Mouse (Mus musculus) fat pad, adult 2 months (tissue): ENCODE results near the gene Smg5.
"Not testable (repeated sequence)": the region's sequence is repeated elsewhere in the genome, so short reads cannot be mapped to it uniquely, and the experiment has no call there.

Experiments
- DNase-seq: peaks from one replicate; pipeline ENCODE4 v3.0.0-alpha.2; 2011; ENCODE audit warnings: low read depth, low spot score; ENCODE audit errors: extremely low read depth

The Smg5 gene

DNA sequence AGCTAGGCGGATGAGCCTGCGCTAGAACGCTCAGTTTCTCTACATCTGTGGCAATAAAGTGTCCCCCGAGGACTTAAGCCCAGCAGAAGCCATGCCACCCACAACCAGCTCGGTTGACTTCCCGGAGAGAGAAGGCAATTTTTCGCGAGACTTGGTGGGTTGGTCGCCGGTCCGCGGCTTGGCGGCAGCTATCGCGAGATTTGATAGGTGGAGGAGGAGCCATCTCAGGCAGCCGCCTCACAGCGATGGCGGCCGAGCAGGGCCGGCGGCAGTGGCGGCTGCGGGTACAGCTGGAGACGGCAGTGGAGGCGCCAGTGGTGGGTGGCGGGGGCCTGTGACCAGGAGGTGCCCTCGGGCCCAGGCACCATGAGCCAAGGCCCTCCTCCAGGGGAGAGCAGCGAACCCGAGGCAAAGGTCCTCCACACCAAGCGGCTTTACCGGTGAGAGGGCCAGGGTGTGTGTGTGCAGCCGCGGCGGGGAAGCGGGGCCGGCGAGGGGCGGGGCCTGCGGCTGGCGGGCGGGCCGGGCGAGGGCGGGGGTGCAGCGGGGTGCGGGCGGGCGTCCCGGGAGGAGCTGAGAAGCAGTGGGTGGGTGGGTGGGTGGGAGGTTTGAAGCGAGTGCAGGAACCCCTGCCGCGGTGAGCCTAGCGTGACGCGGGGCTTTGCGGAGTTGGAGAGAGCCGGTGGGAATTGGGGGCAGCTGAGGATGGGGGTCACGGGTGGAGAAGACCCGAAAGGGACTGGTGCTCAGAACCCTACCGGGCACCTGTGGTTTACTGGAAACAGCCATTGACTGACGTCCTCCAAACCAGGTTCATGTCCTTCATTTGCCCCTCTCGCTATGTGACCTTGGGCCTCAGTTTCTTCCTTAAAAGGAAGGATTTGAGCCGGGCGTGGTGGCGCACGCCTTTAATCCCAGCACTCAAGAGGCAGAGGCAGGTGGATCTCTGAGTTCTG is at the start of gene Smg5, which contains the start of gene Tmem79:
Smg5 (plus strand) TSS at position 203 of the 956 bp plus-strand sequence.
Tmem79 (minus strand) TSS at position 91 of the 956 bp plus-strand sequence.
- DNase-seq = no peak

DNA sequence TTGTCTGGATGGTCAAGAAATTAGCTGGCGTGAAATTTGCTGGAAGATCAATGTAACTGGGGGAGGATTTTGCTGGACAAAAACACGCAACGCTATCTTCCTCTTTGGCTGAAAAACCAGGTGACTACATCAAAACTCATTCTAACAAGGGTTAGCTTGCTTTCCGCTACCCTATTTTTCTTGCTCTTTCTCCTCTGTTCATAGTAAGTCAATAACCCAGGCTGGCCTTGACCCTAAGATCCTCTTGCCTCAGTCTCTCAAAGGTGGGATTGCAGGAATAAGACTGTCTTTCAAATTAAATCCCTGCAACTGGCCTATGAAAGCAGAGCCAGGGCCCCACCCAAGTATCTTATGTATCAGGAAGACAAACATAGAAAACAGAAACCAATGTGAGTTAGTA is 49.0 kb upstream of the Smg5 start, which contains the start of gene Gm38392:
Gm38392 (minus strand) TSS at position 101 of the 400 bp plus-strand sequence.
- no peak for DNase-seq

DNA sequence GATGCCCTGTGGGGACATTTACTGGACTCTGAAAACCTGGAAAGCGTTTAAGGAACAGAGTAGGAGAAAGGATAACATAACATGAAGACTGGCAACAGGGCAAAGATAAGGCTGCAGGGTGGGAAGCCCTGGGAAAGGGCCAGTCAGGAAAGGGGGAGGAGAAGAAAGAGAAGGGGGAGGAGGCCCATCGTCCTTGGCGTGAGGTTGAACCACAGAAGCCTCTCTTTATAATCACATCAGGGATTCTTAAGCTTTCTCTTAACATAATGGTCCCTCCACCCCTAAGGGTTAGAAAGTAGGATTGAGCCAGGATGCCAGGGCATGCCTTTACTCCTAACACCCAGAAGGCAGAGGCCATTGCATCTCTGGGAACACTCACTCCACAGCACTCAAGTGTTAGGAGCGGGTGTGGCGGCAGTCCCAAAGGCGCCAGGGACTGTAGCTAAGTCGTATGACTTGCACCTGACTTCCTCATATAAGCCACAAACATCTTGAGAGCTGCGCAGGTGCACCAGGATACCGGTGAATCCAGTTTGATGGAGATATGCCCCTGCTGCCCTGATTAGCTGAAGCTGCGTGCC is 47.8 kb upstream of the Smg5 start:
- DNase-seq = not testable (repeated sequence)

DNA sequence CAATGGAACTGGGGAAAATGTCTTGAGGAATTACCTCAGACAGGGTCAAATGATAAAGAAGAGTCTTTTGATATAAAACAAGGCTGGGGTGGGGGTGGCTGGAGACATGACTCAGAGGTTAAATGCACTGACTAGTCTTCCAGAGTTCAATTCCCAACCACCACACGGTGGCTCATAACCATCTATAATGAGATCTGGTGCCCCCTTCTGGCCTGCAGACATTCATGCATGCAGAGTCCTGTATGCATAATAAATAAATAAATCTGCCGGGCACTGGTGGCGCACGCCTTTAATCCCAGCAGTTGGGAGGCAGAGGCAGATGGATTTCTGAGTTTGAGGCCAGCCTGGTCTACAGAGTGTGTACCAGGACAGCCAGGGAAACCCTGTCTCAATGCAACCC is 44.1 kb upstream of the Smg5 start:
- no peak for DNase-seq

DNA sequence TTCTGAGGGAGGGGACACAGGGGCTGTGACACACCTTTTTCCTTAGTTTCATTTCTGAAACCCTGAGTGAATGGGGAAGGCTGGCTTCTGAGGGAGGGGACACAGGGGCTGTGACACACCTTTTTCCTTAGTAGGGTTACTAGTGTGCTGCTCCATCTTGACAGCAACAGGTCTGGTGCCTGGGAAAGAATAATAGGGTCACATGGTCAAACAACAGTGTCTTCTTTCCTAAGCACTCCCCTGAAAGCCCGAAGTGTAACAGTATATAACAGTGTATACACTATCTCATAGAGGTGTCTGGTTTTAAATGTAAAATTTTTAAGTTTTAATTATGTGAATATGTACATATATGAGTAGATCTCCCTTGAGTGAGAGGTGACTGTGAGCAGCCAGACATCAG is 40.8 kb upstream of the Smg5 start:
- DNase-seq = not testable (repeated sequence)

DNA sequence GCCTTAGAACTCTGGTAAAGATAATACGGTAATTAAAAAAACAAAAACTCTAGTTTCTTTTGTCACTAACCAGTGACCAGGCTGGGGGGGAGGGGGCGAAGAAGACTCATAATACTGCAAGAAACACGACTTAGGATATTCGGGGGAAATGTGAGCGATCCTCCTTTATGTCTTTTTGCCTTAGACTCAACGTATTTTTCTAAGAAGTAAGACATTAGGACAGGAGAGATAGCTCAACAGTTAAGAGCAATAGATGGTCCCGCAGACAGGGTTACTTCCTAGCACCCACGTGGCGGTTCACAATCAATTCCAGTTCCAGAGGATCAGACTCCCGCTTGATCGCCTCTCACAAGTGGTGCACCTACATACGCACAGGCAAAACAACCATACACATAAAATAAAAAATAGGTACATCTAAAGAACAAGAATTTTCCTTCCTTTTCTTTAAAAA is 39.9 kb upstream of the Smg5 start:
- DNase-seq = no peak

DNA sequence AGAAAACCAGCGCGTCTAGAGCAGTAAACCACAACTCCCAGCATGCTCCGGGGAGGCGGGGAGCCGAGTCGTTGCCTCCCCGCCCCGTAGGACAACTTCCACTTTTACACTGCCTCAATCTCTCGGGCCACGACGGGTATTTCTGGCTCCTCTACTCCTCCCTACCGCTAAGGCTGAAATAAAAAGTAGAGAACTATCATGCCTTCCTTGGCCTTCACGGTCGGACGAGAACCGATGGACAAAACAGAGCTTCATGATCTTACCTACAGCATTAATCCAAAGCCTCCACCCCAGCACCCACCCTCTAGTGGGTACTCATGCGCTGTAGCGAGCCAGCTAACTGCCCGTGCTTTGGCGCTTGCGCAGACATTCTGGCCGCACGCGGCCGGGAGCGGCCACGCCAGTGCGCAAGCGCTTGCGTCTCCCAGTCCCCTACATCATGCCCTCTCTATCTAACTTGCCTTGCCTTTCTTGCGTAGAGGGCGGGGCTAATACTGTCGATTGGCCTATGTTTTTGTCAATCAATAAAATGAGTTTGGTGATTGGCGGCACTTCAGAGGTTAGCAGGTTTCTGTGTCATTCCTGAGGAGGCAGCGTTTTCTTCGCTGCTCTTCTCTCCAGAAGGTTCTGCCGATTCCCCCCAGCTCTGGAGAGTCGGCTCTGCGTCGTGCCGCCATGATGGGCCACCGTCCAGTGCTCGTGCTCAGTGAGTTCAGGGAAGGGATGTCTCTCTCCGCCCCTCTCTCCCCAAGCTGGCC is 39.3 kb upstream of the Smg5 start, which contains the start of the genes Tsacc and Cct3:
Tsacc (minus strand) TSS at position 439 of the 758 bp plus-strand sequence.
Cct3 (plus strand) TSS at position 556 of the 758 bp plus-strand sequence.
- DNase-seq = peak; percentile 97

DNA sequence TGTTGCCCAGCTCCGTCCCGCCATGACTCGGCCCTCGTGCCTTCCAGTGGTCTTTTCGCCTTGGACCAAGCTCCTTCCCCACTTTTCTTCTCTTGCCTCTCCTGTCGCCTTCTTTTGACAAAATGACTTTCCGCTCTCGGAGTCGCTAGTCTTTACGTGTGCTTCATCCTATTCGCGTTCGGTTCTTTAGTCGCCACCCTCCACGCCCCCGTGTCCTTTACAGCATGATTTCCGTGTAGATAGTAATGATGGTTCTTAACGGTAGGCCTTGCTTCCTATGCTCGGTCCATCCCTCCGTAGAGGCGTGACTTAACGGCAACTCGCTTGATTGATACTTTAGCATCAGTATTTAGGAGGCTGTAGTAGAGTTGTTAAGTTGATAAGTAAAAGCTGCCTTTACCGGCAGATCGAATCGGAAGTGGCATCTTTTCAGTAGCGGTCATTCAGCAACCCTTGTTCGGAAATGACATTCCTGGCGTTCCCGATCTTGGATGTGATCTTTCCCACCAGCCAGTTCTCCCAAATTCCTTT is 38.7 kb upstream of the Smg5 start:
- DNase-seq = no peak

DNA sequence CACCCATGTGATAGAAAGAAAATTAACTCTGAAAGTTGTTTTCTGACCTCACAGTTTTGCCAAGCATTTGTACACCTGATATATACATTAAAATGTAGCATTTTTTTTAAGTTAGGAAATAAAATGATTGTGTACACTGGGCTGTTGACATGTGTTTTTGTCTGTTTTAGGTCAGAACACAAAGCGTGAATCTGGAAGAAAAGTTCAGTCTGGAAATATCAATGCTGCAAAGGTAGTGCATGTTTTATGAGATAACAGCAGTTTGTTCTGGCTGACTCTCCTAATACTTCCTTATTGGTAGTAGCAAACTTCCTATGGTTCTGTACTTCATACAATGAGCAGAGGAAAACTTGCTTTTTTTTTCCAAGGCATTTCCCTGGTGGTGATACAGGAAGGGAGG is 36.9 kb upstream of the Smg5 start:
- no peak for DNase-seq

DNA sequence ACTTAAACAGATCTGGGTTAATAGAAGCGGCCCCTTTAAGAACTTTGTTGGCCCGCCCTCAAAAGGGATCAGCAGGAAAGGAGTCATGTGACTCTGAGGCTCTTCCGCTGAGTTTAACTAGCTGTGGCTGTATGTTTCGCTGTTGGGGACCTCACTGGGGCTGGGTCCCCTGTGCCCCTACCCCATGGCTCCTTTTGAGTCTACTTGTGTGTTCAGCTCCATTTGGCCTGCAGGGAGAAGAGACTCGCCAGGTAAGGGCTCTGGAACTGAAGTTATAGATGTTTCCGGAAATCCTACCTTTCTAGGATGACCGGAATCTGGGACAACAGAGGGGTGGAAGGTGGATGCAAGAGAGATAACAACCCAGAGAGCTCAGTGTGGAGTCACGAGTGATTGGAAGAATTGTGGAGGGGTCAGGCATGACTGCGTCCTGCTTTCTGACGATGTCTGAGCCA is 11.1 kb upstream of the Smg5 start, which contains the start of gene Glmp:
Glmp (plus strand) TSS at position 73 of the 455 bp plus-strand sequence.
- no peak for DNase-seq

DNA sequence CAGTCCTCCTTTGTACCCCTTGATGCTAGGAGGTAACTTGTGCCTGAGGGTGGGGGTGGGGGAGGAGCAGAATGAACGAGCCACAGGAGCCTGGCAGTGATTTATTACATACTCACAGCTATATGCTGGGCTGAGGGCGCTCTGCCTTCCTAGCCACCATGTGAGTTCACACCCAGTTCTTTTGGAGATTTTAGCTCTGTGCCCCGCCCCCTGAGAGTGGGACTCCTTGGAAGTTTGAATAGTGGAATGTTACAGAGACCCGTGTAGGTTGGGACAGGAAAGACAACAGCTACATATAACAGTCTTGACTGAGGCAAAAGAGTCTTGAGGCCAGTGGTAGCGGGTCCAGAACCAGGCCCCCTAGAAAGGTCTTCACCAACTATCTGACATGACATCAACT is 7.1 kb upstream of the Smg5 start:
- no peak for DNase-seq

DNA sequence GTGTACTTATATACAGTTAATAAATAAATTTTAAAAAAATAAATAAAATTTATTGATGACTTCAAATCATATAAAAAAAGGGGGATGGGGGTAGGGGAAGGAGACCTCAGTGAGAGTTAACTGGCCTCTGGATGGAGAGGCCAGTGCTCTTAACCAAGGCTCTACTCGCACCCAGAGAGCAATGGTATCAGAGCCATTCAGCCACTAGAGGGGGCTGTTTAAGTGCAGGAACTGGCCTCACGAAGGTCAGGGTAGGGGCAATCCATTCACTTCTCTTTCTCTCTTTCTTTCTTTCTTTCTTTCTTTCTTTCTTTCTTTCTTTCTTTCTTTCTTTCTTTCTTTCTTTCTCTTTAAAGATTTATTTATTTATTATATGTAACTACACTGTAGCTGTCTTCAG is 4.8 kb upstream of the Smg5 start:
- DNase-seq = no peak

DNA sequence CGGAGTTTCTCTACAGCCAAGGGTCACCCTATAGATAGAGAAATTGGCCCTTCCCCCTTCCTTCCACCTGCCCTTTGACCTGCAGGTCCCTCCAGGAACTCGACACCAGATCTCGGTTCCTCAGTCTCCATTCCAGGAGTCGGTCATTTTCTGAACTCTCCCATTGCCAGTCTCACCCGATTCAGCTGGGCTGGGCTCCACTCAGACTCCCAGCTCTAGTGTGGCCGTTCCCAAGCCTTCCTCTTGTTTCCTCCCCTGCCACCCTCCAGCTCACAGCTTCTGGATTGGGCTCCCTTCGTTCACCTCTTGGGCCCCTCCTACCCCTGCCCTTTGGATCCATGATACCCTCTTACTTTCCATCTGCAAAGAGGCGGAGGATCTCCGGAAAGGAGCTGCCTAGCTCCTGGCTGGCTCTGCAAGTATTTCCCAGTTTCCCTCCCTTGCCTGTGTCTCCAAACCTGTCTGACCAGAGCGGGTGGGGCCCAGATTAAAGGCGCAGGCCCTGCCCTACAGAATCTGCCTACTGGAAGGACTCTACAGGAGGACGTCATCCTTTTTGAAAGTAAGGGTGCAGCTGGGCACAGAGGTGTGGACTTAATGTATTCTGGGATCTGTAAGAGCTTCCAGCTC is 1.9 kb upstream of the Smg5 start:
- no peak for DNase-seq

DNA sequence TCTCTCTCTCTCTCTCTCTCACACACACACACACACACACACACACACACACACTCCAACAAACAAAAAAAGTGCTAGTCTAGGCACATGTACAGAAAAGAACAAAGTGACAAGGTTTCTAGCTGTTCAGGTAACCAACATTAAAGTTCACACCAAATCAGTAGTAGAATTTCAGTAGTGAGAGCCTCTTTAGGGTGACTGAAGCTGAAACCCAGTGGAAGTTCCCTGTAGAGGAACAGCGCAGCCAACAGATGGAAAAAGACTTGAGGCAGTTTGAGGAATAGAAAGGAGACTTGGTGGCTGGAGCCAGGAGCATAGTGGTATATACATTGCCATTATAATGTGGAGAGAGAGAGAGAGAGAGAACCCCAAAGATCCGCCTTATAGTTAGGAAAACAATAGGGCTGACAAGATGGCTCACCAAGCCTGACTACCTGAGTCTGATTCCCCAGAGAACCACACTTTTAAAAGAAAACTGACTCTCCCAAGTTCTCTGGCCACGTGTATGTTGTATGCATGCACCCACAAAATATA is 1.1 kb upstream of the Smg5 start:
- no peak for DNase-seq

DNA sequence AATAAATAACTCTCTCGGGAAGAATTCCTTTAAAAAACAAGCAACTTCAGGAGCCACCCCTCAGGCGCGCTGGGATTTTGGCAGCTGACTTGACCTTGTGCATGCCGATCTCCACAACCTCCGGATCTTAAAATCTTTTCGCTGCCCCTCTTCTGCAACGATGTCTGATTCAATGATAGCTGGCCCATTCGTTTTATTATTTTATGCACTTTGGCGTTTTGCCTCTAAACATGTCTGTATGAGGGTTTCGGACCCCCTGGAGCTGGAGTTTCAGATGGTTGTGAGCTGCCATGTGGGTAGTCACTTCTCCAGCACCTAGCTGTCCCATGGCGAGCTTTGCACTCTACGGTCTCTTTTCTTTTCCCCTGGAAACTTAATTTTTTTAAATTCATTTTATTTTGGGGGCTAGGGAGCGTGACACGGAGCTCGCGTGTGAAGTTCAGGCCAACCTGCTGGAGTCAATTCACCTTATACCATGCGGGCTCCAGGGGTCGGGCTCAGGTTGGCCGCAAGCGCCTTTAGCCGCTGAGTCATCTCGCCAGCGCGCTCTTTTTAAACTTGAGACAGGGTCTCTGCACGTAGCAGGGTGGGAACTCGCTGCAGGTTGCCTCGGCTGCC is 515 bp upstream of the Smg5 start:
- no peak for DNase-seq

DNA sequence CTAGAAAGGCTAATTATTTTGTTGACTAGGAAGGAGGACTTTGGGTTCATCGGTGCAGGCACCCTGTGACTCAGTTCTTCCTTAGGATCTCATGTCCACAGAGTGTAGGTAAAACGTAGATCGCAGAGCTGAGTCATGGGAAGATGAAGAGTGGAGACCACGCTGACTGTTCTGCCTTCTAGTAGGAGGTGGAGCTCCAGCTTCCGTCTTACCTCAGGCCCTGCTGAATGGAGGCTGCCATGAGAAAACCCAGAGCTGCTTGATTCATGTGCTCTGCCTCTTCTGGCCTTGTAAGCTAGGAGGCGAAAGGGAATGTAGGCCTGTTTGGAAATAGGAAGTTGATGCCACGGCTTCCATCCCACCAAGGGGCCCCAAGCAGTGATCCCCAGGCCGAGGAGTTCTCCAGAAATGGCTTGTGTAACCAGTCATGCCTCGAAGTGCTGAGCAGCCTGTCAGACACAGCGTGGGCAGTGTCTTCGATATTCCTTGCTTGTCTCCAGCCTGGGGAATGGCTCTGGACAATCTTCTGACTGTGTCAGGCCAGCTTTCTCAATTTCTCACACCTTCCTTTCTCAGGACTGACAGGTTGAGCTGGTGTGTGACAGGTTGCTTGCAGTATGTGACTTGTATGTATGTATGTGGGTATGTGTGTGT is 1.4 kb downstream of the Smg5 start:
- DNase-seq = peak; percentile 91

DNA sequence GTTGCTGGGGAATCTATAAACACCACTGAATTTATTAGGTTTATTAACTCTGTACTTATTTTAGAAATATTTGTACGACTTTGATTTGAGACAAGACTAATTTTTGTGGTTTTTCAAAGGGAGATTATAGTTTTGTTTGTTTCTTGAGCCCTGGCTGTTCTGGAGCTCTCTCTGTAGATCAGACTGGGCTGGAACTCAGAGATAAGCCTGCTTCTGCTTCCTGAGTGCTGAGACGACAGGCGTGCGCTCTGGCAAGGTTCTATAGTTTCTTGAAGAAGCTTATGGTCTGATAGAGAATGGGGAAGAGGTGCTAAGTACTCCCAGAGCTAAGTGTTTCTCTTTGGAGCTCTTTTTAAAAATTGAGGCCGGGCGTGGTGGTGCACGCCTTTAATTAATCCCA is 2.3 kb downstream of the Smg5 start:
- no peak for DNase-seq

DNA sequence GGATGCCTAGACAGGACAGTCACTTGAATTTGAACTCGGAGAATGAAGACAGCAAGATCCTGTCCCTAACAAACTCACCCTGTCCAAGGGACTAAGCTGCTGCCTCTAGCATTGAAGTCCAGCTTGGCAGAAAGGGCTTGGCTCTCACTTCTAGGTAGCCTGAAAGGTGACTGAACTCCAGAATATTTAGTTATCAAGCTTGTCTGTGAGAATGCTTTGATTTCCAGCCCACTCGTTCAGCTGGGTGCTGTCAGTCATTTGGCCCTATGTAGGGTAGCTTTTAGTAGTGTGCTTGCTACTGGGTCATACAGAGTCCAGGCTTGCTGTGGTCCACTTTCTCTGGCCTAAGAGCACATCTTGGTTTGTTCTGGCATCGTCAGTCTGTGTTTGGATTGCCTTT is 2.9 kb downstream of the Smg5 start:
- DNase-seq = no peak

DNA sequence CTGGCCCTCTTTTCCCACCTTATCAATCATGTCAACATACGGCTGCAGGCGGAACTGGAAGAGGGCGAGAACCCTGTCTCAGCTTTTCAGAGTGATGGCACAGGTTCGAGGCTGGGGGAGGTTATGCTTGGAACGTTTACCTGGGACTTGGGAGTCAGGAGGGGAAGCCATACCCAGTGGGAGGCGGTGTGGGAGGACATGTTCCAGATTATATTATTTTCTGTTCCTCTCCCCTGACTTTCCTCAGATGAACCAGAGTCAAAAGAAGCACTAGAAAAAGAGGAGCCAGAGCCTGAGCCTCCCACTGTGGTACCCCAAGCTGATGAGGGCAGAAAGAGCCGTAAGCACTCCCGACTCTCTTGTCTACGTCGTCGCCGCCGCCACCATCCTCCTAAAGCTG is 14.7 kb downstream of the Smg5 start:
- no peak for DNase-seq
